Mouse (Mus musculus) hindbrain, embryonic 15.5 days (tissue): ENCODE measurements around the gene Gm16867. TPM values are rescaled to one million over a fixed set of nuclear protein-coding genes. Genes with fewer than 3 reads are reported as not detected.
"Not testable (repeated sequence)": the region's sequence is repeated elsewhere in the genome, so short reads cannot be mapped to it uniquely, and the experiment has no call there.

ENCODE experiments used
- ATAC-seq: fragments of 200-750 bp; cut with Nextera tagmentation; 2 replicates; pipeline ENCODE4 v1.8.0; 2017; ENCODE audit warnings: low read depth, moderate number of reproducible peaks, moderate TSS enrichment; ENCODE audit not compliant: low FRiP score
- H3K27ac ChIP-seq: fragments of 300-500 bp; sonication (generic); replicated peaks from 2 replicates; pipeline ENCODE4 v1.5.1; 2015; ENCODE audit warnings: mild to moderate bottlenecking, inconsistent platforms
- H3K27me3 ChIP-seq: fragments of 300-500 bp; sonication (generic); 2 replicates; pipeline ENCODE4 v1.6.1; 2015; ENCODE audit warnings: control low read depth, inconsistent platforms
- H3K36me3 ChIP-seq: fragments of 300-500 bp; sonication (generic); 2 replicates; pipeline ENCODE4 v1.6.1; 2015; ENCODE audit warnings: control low read depth, inconsistent platforms
- H3K4me1 ChIP-seq: fragments of 300-500 bp; sonication (generic); replicated peaks from 2 replicates; pipeline ENCODE4 v1.6.1; 2015; ENCODE audit warnings: control low read depth, inconsistent platforms
- H3K4me2 ChIP-seq: fragments of 300-500 bp; sonication (generic); 2 replicates; pipeline ENCODE4 v1.6.1; 2015; ENCODE audit warnings: moderate library complexity, mild to moderate bottlenecking, inconsistent platforms
- H3K4me3 ChIP-seq: fragments of 300-500 bp; sonication (generic); 2 replicates; pipeline ENCODE4 v1.5.1; 2015; ENCODE audit warnings: mild to moderate bottlenecking, inconsistent platforms
- H3K9ac ChIP-seq: fragments of 300-500 bp; sonication (generic); 2 replicates; pipeline ENCODE4 v1.6.1; 2015; ENCODE audit warnings: inconsistent platforms
- H3K9me3 ChIP-seq: fragments of 300-500 bp; sonication (generic); 2 replicates; pipeline ENCODE4 v1.6.1; 2016; ENCODE audit warnings: control low read depth, inconsistent platforms
- WGBS: fragments of 180-500 bp; shearing (Covaris S2); methylation state at CpG from one replicate; pipeline ENCODE4 v1.1.7; 2015; 5-methylcytosine and 5-hydroxymethylcytosine counted together
- polyA plus RNA-seq: library from polyadenylated mRNA; unstranded; fragments of >200 nt; fragmentation: Nextera tagmentation; extraction: Ambion mirVana; gene quantifications from 2 replicates; pipeline ENCODE4 v1.2.1, GENCODE M21; 2015

The Gm16867 gene
- polyA plus RNA-seq, 1 experiment from 2014 or later, result not detected

GRCm38 (mm10) chr14:69496259-69496658, 6.9 kb downstream of the Gm16867 start:
- H3K36me3 ChIP-seq, H3K4me3 ChIP-seq, H3K9ac ChIP-seq, H3K27ac ChIP-seq, H3K9me3 ChIP-seq, H3K4me2 ChIP-seq, ATAC-seq, H3K4me1 ChIP-seq, H3K27me3 ChIP-seq: not testable (repeated sequence)

GRCm38 (mm10) chr14:69494946-69495345, 8.2 kb downstream of the Gm16867 start:
- not testable (repeated sequence) for H3K9me3 ChIP-seq, H3K4me3 ChIP-seq, H3K4me1 ChIP-seq, H3K4me2 ChIP-seq, H3K27ac ChIP-seq, H3K36me3 ChIP-seq, H3K27me3 ChIP-seq, ATAC-seq, H3K9ac ChIP-seq
- no CpG with 5 or more reads among the region's 2 CpGs for WGBS

GRCm38 (mm10) chr14:69494522-69494921, 8.6 kb downstream of the Gm16867 start:
- H3K27ac ChIP-seq, H3K9me3 ChIP-seq, H3K27me3 ChIP-seq, H3K4me2 ChIP-seq, H3K4me3 ChIP-seq, H3K9ac ChIP-seq, H3K36me3 ChIP-seq, H3K4me1 ChIP-seq, ATAC-seq: not testable (repeated sequence)
- no CpG with 5 or more reads among the region's 3 CpGs for WGBS

- not testable (repeated sequence) for H3K4me3 ChIP-seq, H3K4me1 ChIP-seq, ATAC-seq, H3K36me3 ChIP-seq, H3K4me2 ChIP-seq, H3K27ac ChIP-seq, H3K9me3 ChIP-seq, H3K27me3 ChIP-seq, H3K9ac ChIP-seq
- no CpG with 5 or more reads among the region's 10 CpGs for WGBS
Measured at GRCm38 (mm10) chr14:69488001-69488400, 15.2 kb downstream of the Gm16867 start.

GRCm38 (mm10) chr14:69485466-69486135, 17.6 kb downstream of the Gm16867 start:
- not testable (repeated sequence) for H3K4me3 ChIP-seq, H3K27me3 ChIP-seq, H3K9me3 ChIP-seq, H3K9ac ChIP-seq, H3K27ac ChIP-seq, H3K4me1 ChIP-seq, ATAC-seq, H3K36me3 ChIP-seq, H3K4me2 ChIP-seq
- no CpG with 5 or more reads among the region's 18 CpGs for WGBS

- not testable (repeated sequence) for H3K4me2 ChIP-seq, H3K36me3 ChIP-seq, ATAC-seq, H3K4me1 ChIP-seq, H3K9ac ChIP-seq, H3K27ac ChIP-seq, H3K9me3 ChIP-seq, H3K27me3 ChIP-seq, H3K4me3 ChIP-seq
- WGBS, result no CpG with 5 or more reads among the region's 11 CpGs
Measured at GRCm38 (mm10) chr14:69473941-69474646, 29.1 kb downstream of the Gm16867 start.

- H3K27ac ChIP-seq, H3K9me3 ChIP-seq, H3K27me3 ChIP-seq, H3K36me3 ChIP-seq, H3K4me1 ChIP-seq, ATAC-seq, H3K4me2 ChIP-seq, H3K9ac ChIP-seq, H3K4me3 ChIP-seq: not testable (repeated sequence)
- no CpG with 5 or more reads among the region's 2 CpGs for WGBS
Measured at GRCm38 (mm10) chr14:69473322-69473721, 29.8 kb downstream of the Gm16867 start.

- H3K36me3 ChIP-seq, result not testable (repeated sequence)
Measured at GRCm38 (mm10) chr14:69470122-69470708, 32.9 kb downstream of the Gm16867 start.

GRCm38 (mm10) chr14:69467612-69468366, 35.4 kb downstream of the Gm16867 start:
- not testable (repeated sequence) for H3K4me3 ChIP-seq, H3K27ac ChIP-seq, H3K4me2 ChIP-seq, H3K4me1 ChIP-seq, H3K9ac ChIP-seq, H3K9me3 ChIP-seq, H3K27me3 ChIP-seq, H3K36me3 ChIP-seq, ATAC-seq
- WGBS, result no CpG with 5 or more reads among the region's 17 CpGs

More at GRCm38 (mm10) chr14:69470122-69470708, 32.9 kb downstream of the Gm16867 start:
- H3K4me2 ChIP-seq, H3K27me3 ChIP-seq, ATAC-seq, H3K9me3 ChIP-seq, H3K4me1 ChIP-seq, H3K27ac ChIP-seq, H3K9ac ChIP-seq, H3K4me3 ChIP-seq: not testable (repeated sequence)
- no CpG with 5 or more reads among the region's 8 CpGs for WGBS

- not testable (repeated sequence) for H3K4me1 ChIP-seq, H3K27ac ChIP-seq, H3K4me3 ChIP-seq, H3K4me2 ChIP-seq, H3K36me3 ChIP-seq, H3K9me3 ChIP-seq, H3K9ac ChIP-seq, ATAC-seq, H3K27me3 ChIP-seq
- no CpG with 5 or more reads among the region's 4 CpGs for WGBS
Measured at GRCm38 (mm10) chr14:69464465-69464864, 38.7 kb downstream of the Gm16867 start.

- no CpG with 5 or more reads among the region's 5 CpGs for WGBS
- H3K9me3 ChIP-seq, H3K4me3 ChIP-seq, H3K27me3 ChIP-seq, H3K36me3 ChIP-seq, H3K4me2 ChIP-seq, H3K9ac ChIP-seq, ATAC-seq, H3K27ac ChIP-seq, H3K4me1 ChIP-seq: not testable (repeated sequence)
Measured at GRCm38 (mm10) chr14:69457691-69458090, 45.5 kb downstream of the Gm16867 start.

GRCm38 (mm10) chr14:69454640-69455039, 48.5 kb downstream of the Gm16867 start:
- not testable (repeated sequence) for H3K4me1 ChIP-seq, H3K9ac ChIP-seq, H3K27me3 ChIP-seq, H3K36me3 ChIP-seq, ATAC-seq, H3K27ac ChIP-seq, H3K4me2 ChIP-seq, H3K9me3 ChIP-seq, H3K4me3 ChIP-seq
- WGBS, result no CpG with 5 or more reads among the region's 9 CpGs
